Mouse (Mus musculus) Muller cell, postnatal 12 days (primary cell): Measurements from ENCODE around the gene Hist2h2be.
A peak's percentile ranks its signal among the peaks of the same experiment; 100 is the strongest.
"Not testable (repeated sequence)": the region's sequence is repeated elsewhere in the genome, so short reads cannot be mapped to it uniquely, and the experiment has no call there.

ENCODE experiments used
- DNase-seq: peaks from one replicate; pipeline ENCODE4 v3.0.0-alpha.2; 2015; ENCODE audit errors: inconsistent ontology term

Hist2h2be gene

GRCm38 (mm10) chr3:96262216-96262875, 41.4 kb downstream of the Hist2h2be start:
- peak; percentile 84 for DNase-seq

- peak; percentile 97 for DNase-seq
Measured at GRCm38 (mm10) chr3:96262979-96263550, 42.1 kb downstream of the Hist2h2be start, which contains the start of gene Hist2h4. Hist2h4 (minus strand) TSS chr3:96263311.

- DNase-seq: no peak
Measured at GRCm38 (mm10) chr3:96263558-96264403, 42.9 kb downstream of the Hist2h2be start.

- DNase-seq: no peak
Measured at GRCm38 (mm10) chr3:96264404-96264949, 43.6 kb downstream of the Hist2h2be start.

GRCm38 (mm10) chr3:96266132-96266710, 45.3 kb downstream of the Hist2h2be start:
- DNase-seq: no peak

GRCm38 (mm10) chr3:96267541-96267940, 46.6 kb downstream of the Hist2h2be start:
- DNase-seq: no peak

GRCm38 (mm10) chr3:96268051-96268775, 47.3 kb downstream of the Hist2h2be start, which contains the start of gene Hist2h3b:
Hist2h3b (plus strand) TSS chr3:96268654.
- DNase-seq: peak; percentile 84

GRCm38 (mm10) chr3:96268776-96269378, 48.0 kb downstream of the Hist2h2be start:
- DNase-seq: not testable (repeated sequence)

- DNase-seq: peak; percentile 91
Measured at GRCm38 (mm10) chr3:96269511-96270474, 48.9 kb downstream of the Hist2h2be start, which contains the start of gene Hist2h2bb. Hist2h2bb (plus strand) TSS chr3:96269752.
